9 mouse cellular contexts compared by ENCODE assay signal in the genomic region with DNA sequence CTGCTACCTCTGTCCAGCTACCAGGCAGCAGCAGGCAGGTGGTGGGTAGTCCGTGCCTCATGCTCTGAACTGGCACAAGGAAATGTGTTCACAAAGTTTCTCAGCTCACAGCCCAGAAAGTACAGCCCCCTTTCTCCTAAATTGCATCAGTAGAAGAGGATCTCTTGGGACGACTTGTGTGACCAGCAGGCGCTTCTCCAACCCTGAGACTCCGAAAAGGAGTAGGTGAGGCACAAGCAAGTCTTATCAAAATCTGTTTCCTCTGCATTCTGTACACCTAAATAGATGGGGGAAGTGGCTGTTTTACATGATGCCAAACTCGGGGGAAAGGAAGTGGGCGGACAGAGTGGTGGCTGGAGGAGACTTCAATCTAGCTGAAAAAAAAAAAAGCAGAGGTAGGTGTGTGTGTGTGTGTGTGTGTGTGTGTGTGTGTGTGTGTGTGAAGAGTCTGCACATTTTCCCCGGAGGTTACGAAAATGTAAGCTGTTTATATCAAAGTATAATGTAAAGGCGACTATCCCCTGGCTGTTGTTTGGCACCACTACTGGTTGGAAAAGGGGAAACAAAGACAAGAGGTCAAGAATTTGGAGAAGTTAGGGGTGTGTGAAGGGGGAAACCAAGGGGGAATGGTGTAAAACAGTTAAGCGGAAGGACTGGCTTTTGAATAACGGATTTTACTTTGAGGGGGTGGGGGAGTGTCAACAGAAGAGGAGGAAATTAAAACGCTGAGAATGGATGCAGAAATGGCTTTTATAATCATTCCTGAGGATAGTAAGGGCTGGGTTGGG. TPM values are rescaled to one million over a fixed set of nuclear protein-coding genes. Genes with fewer than 3 reads are reported as not detected.
A peak's percentile ranks its signal among the peaks of the same experiment; 100 is the strongest.
DNase-seq lines count a peak whose midpoint lies in the region; ATAC-seq and TF ChIP-seq lines count a peak whose summit lies in the region.
"Had no signal": no experiment of that assay in that cellular context is flagged by ENCODE, and none has a peak within 500 bp of the region (broad histone marks: within the 10 kb centered on the region; RNA-seq: fewer than 3 reads in every experiment).

No protein-coding gene starts in this region.

- 31% methylated on average over 12 of the region's 12 CpGs for WGBS in forebrain, embryonic 11.5 days
- 30% methylated on average over 12 of the region's 12 CpGs for WGBS in limb, embryonic 13.5 days
- 19% methylated on average over 12 of the region's 12 CpGs for WGBS in olfactory bulb, adult 2 months

- no peak for ATAC-seq in forebrain, embryonic 11.5 days (replicated peaks; ENCODE audit: low FRiP score)
- no peak for ATAC-seq in limb, embryonic 13.5 days (ENCODE audit: low FRiP score, low read depth)
- ATAC-seq in erythroid progenitor cell, adult 5-6 weeks (replicated peaks; ENCODE audit: low FRiP score, poor library complexity, severe bottlenecking): no peak

- TF ChIP-seq POLR2A in olfactory bulb, adult 2 months (IDR thresholded peaks at IDR 0.05; ENCODE audit: insufficient read depth, low read depth, low read length): no peak

- H3K4me2 ChIP-seq in forebrain, embryonic 11.5 days (ENCODE audit: low read depth, low read length, severe bottlenecking): peak overlapping the region; percentile 93; the same call in 1 of the 2 replicates
- peak overlapping the region; percentile 85 for H3K4me2 ChIP-seq in limb, embryonic 13.5 days (replicated peaks)

- TF ChIP-seq CTCF in left cerebral cortex, adult 2 months (IDR thresholded peaks at IDR 0.05): no peak
- no peak for TF ChIP-seq CTCF in olfactory bulb, adult 2 months (IDR thresholded peaks at IDR 0.05; ENCODE audit: insufficient read depth, low read depth, low read length)

- H3K9me3 ChIP-seq in forebrain, embryonic 11.5 days (ENCODE audit: control insufficient read depth, low read length): no peaks in the 10 kb centered on the region
- no peaks in the 10 kb centered on the region for H3K9me3 ChIP-seq in limb, embryonic 13.5 days

- peak overlapping the region; percentile 75 for H3K4me3 ChIP-seq in left cerebral cortex, adult 2 months
- H3K4me3 ChIP-seq in forebrain, embryonic 11.5 days (ENCODE audit: low read depth, low read length): peak overlapping the region; percentile 46; the same call in 1 of the 2 replicates
- H3K4me3 ChIP-seq in limb, embryonic 13.5 days: peak overlapping the region; percentile 47
- peak overlapping the region; percentile 77 for H3K4me3 ChIP-seq in olfactory bulb, adult 2 months (ENCODE audit: insufficient read depth, low read depth, low read length)

- no peak overlapping the region for H3K9ac ChIP-seq in forebrain, embryonic 11.5 days (ENCODE audit: low read length)
- H3K9ac ChIP-seq in limb, embryonic 13.5 days: no peak overlapping the region

- peaks cover 52% of the 10 kb centered on the region for H3K27me3 ChIP-seq in forebrain, embryonic 11.5 days (ENCODE audit: control insufficient read depth, insufficient read depth, low read length)
- peaks cover 93% of the 10 kb centered on the region for H3K27me3 ChIP-seq in limb, embryonic 13.5 days

- no peaks in the 10 kb centered on the region for H3K36me3 ChIP-seq in forebrain, embryonic 11.5 days (ENCODE audit: control insufficient read depth, insufficient read depth, low read length)
- H3K36me3 ChIP-seq in limb, embryonic 13.5 days: no peaks in the 10 kb centered on the region

- peaks cover 13% of the 10 kb centered on the region; the same call in 1 of the 2 replicates for H3K4me1 ChIP-seq in forebrain, embryonic 11.5 days (replicated peaks; ENCODE audit: control insufficient read depth, insufficient read depth, low read length)
- H3K4me1 ChIP-seq in limb, embryonic 13.5 days: peaks cover 23% of the 10 kb centered on the region
- peaks cover 33% of the 10 kb centered on the region for H3K4me1 ChIP-seq in olfactory bulb, adult 2 months (ENCODE audit: control insufficient read depth, insufficient read depth, low read length)

- H3K27ac ChIP-seq in left cerebral cortex, adult 2 months: peak overlapping the region; percentile 88; the same call in 1 of the 2 replicates
- no peak overlapping the region for H3K27ac ChIP-seq in forebrain, embryonic 11.5 days (ENCODE audit: low read depth, low read length)
- H3K27ac ChIP-seq in limb, embryonic 13.5 days: no peak overlapping the region
- peak overlapping the region; percentile 90 for H3K27ac ChIP-seq in olfactory bulb, adult 2 months (ENCODE audit: insufficient read depth, low read depth, low read length)

- intact Hi-C loops in left cerebral cortex, adult 2 months (cut with DNase I): loop anchor here (2.0 to 5.0 kb wide), 4 partner anchors 51 to 124 kb away; a partner anchor contains a TSS
- intact Hi-C loops in left cerebral cortex, postnatal 4 days (cut with DNase I): loop anchor here (10.0 kb wide), 1 partner anchor 111 kb away; no protein-coding TSS in a partner anchor

- DNase-seq in left cerebral cortex, adult 2 months (ENCODE audit: extremely low spot score in 1 of 2, low spot score in 2 of 2): no peak
- DNase-seq in left cerebral cortex, postnatal 4 days: no peak
- peak; percentile 45 for DNase-seq in forebrain, embryonic 11.5 days (ENCODE audit: low spot score)
- DNase-seq in yolk sac, embryonic 10.5 days (ENCODE audit: low spot score): no peak
- no peak for DNase-seq in kidney, postnatal 25 days
- DNase-seq: layer of hippocampus, adult 9-11 months had no signal

RNA-seq across cellular contexts. Expression of a gene that starts 1.7 kb away (rescaled TPM):
- total RNA-seq in left cerebral cortex, adult 2 months (2021): 10 to 100 TPM; 31.2 to 32.9 TPM
- 10 to 100 TPM; 15.4 to 16.6 TPM for total RNA-seq in left cerebral cortex, postnatal 4 days (2021)
- 0.13 TPM in 1 of 2 replicates, not detected in the other for polyA plus RNA-seq in forebrain, embryonic 11.5 days (2014; fragmentation: Nextera tagmentation; extraction: Ambion mirVana)
- 0.15 TPM in 1 of 2 replicates, not detected in the other for polyA plus RNA-seq in limb, embryonic 13.5 days (2015; fragmentation: Nextera tagmentation; extraction: Ambion mirVana)
- polyA plus RNA-seq in olfactory bulb, adult 2 months (2012; ENCODE audit: insufficient read depth, insufficient read length, low replicate concordance, missing spikeins): not detected in 2 replicates
- total RNA-seq in erythroid progenitor cell, adult 5-6 weeks (2015; ENCODE audit: low replicate concordance): not detected in 2 replicates
- not detected in 2 replicates for total RNA-seq in erythroid progenitor cell, adult 5-6 weeks (2017; ENCODE audit: low replicate concordance)

Comparison
In these comparisons a context has a peak if more than half of its experiments do, and no peak if none do; other contexts are left out.
1. H3K27ac ChIP-seq: peak in left cerebral cortex, adult 2 months (single experiment) and olfactory bulb, adult 2 months (single experiment); none in forebrain, embryonic 11.5 days (single experiment) and limb, embryonic 13.5 days (single experiment).
2. RNA of a gene that starts 1.7 kb away (total RNA-seq): 31.2 to 32.9 TPM in left cerebral cortex, adult 2 months and 15.4 to 16.6 TPM in left cerebral cortex, postnatal 4 days; not detected in erythroid progenitor cell, adult 5-6 weeks; every median in the first group is over 10 times any median in the second.
3. Peak in every context shown above with its lines, with median percentiles within 50 percentile points of each other: H3K4me3 ChIP-seq.